Mouse (Mus musculus): ENCODE measurements around the gene Rpap1.
A peak's percentile ranks its signal among the peaks of the same experiment; 100 is the strongest.

DNA sequence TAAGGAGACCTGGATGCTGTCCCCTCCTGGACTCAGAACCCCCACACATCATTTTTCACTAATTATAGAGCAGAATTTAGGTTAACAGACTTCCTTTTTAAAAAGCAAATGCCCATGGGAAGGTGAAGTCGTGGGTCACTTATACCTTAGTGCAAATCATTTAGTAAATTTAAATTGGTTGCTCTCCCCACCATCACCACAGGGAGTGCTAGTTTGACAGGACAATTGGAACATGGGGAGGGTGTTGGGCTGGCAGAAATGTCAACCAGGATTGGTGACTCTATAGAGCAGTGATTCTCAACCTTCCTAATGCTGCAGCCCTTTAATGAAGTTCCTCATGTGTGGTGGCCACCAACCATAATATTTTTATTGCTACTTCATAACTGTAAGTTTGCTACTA, 42.1 kb downstream of the Rpap1 start:
- TF ChIP-seq CTCF (conservative IDR thresholded peaks at IDR 0.05; ENCODE audit: insufficient read depth, insufficient read length, low read depth, low read length) (peak; percentile 43), POLR2A (IDR thresholded peaks at IDR 0.05; ENCODE audit: low read depth, low read length) (no peak)

Measured in kidney, adult 2 months (tissue).